Comparison of ENCODE assay signal across 7 mouse cellular contexts in the genomic region with DNA sequence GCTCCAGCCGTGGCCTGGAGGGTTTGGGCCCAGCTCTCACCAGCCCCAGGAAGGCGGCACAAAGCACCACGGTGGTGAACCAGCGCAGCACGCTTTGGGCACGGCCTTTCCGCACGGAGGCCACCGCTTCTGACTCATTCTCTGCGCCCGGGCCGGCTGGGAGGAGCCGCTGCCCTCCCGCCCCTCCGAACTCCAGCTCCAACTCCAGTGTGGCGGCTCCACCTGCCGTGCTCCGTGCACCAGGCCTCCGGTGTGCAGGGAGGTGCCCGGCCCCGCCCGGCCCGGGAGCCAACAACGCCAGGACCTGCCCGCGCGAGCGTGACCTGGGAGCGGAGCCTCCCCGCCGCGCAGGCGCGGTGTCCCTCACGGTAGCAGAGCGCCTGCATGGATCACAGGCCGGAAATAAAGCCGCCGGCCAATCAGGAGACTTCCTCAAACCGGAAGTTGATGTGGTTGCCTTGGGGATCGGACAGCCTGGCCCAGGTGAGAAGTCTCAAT. TPM values are rescaled to one million over a fixed set of nuclear protein-coding genes. Genes with fewer than 3 reads are reported as not detected.
DNase-seq lines count a peak whose midpoint lies in the region; ATAC-seq and TF ChIP-seq lines count a peak whose summit lies in the region.

A gene (minus strand): TSS at position 365 of the 498 bp plus-strand sequence.

- DNase-seq in adrenal gland, postnatal 4 days (ENCODE audit: low spot score in 2 of 2) = peak; percentile 49 to 71
- peak; percentile 97 for DNase-seq in embryonic facial prominence, embryonic 14.5 days (ENCODE audit: low spot score)
- DNase-seq in heart, adult 2 months = peak; percentile 85 to 91
- DNase-seq in kidney, adult 8-10 months = peak; percentile 91 to 93
- DNase-seq in spleen, postnatal 10 days (ENCODE audit: low spot score in 2 of 2) = peak; percentile 45 to 80

- H3K36me3 ChIP-seq in embryonic facial prominence, embryonic 14.5 days (ENCODE audit: control insufficient read depth, insufficient read depth, low read length) = no peaks in the 10 kb centered on the region
- no peaks in the 10 kb centered on the region for H3K36me3 ChIP-seq in heart, adult 2 months (ENCODE audit: control insufficient read depth, insufficient read depth, low read length)
- H3K36me3 ChIP-seq in limb, embryonic 13.5 days = no peaks in the 10 kb centered on the region
- no peaks in the 10 kb centered on the region for H3K36me3 ChIP-seq in midbrain, embryonic 16.5 days (ENCODE audit: control insufficient read depth, insufficient read depth, low read length)

- peak within 1 kb of the TSS; percentile 85 for H3K4me2 ChIP-seq in embryonic facial prominence, embryonic 14.5 days (ENCODE audit: low read depth, low read length)
- H3K4me2 ChIP-seq in limb, embryonic 13.5 days (replicated peaks) = peak within 1 kb of the TSS; percentile 86
- H3K4me2 ChIP-seq in midbrain, embryonic 16.5 days (ENCODE audit: low read length) = peak within 1 kb of the TSS; percentile 91

- intact Hi-C loops in heart, adult 2 months (cut with DNase I) = loop anchor here (5.0 kb wide), 1 partner anchor 58 kb away; no protein-coding TSS in a partner anchor

- ATAC-seq in embryonic facial prominence, embryonic 14.5 days (ENCODE audit: low read depth) = peak; percentile 99
- peak; percentile 96 for ATAC-seq in limb, embryonic 13.5 days (ENCODE audit: low FRiP score, low read depth)
- peak; percentile 99 for ATAC-seq in midbrain, embryonic 16.5 days

- TF ChIP-seq POLR2A in heart, adult 2 months (IDR thresholded peaks at IDR 0.05; ENCODE audit: insufficient read depth, low read depth, low read length) = peak; percentile 82

- WGBS in embryonic facial prominence, embryonic 14.5 days = under 1% methylated on average over 37 of the region's 41 CpGs
- under 1% methylated on average over 41 of the region's 41 CpGs for WGBS in heart, adult 2 months
- under 1% methylated on average over 41 of the region's 41 CpGs for WGBS in limb, embryonic 13.5 days
- under 1% methylated on average over 41 of the region's 41 CpGs for WGBS in midbrain, embryonic 16.5 days

- H3K9ac ChIP-seq in embryonic facial prominence, embryonic 14.5 days (ENCODE audit: low read depth, low read length) = peak within 1 kb of the TSS; percentile 89
- H3K9ac ChIP-seq in heart, adult 2 months (ENCODE audit: low read depth, low read length) = peak within 1 kb of the TSS; percentile 87
- peak within 1 kb of the TSS; percentile 88 for H3K9ac ChIP-seq in limb, embryonic 13.5 days
- peak within 1 kb of the TSS; percentile 98 for H3K9ac ChIP-seq in midbrain, embryonic 16.5 days (ENCODE audit: low read depth, low read length)

- H3K27me3 ChIP-seq in embryonic facial prominence, embryonic 14.5 days (replicated peaks; ENCODE audit: control insufficient read depth, insufficient read depth, low read length) = no peaks in the 10 kb centered on the region
- H3K27me3 ChIP-seq in heart, adult 2 months (ENCODE audit: control insufficient read depth, insufficient read depth, low read length) = no peaks in the 10 kb centered on the region
- no peaks in the 10 kb centered on the region for H3K27me3 ChIP-seq in limb, embryonic 13.5 days
- no peaks in the 10 kb centered on the region for H3K27me3 ChIP-seq in midbrain, embryonic 16.5 days (ENCODE audit: control insufficient read depth, insufficient read depth, low read depth, low read length)

- H3K4me3 ChIP-seq in embryonic facial prominence, embryonic 14.5 days (ENCODE audit: low read depth, low read length) = peak within 1 kb of the TSS; percentile 76
- peak within 1 kb of the TSS; percentile 81 for H3K4me3 ChIP-seq in heart, adult 2 months
- H3K4me3 ChIP-seq in limb, embryonic 13.5 days = peak within 1 kb of the TSS; percentile 72
- peak within 1 kb of the TSS; percentile 86 for H3K4me3 ChIP-seq in midbrain, embryonic 16.5 days (ENCODE audit: low read depth, low read length)

- TF ChIP-seq EP300 in heart, adult 2 months (IDR thresholded peaks at IDR 0.05; ENCODE audit: insufficient read depth, low read depth, low read length) = no peak

- H3K4me1 ChIP-seq in embryonic facial prominence, embryonic 14.5 days (ENCODE audit: control insufficient read depth, insufficient read depth, low read length) = peaks cover 10% of the 10 kb centered on the region
- no peaks in the 10 kb centered on the region for H3K4me1 ChIP-seq in heart, adult 2 months (ENCODE audit: control insufficient read depth, insufficient read depth, low read length)
- H3K4me1 ChIP-seq in limb, embryonic 13.5 days = peaks cover 7% of the 10 kb centered on the region; the same call in 1 of the 2 replicates
- peaks cover 12% of the 10 kb centered on the region for H3K4me1 ChIP-seq in midbrain, embryonic 16.5 days (ENCODE audit: control insufficient read depth, insufficient read depth, low read length)

- H3K9me3 ChIP-seq in embryonic facial prominence, embryonic 14.5 days (ENCODE audit: control insufficient read depth, low read length) = no peaks in the 10 kb centered on the region
- H3K9me3 ChIP-seq in limb, embryonic 13.5 days = no peaks in the 10 kb centered on the region
- no peaks in the 10 kb centered on the region for H3K9me3 ChIP-seq in midbrain, embryonic 16.5 days (replicated peaks; ENCODE audit: control insufficient read depth, low read length, poor library complexity, severe bottlenecking)

- peak within 1 kb of the TSS; percentile 87 for H3K27ac ChIP-seq in embryonic facial prominence, embryonic 14.5 days (replicated peaks; ENCODE audit: low read depth, low read length)
- peak within 1 kb of the TSS; percentile 79 for H3K27ac ChIP-seq in heart, adult 2 months
- H3K27ac ChIP-seq in limb, embryonic 13.5 days = peak within 1 kb of the TSS; percentile 81
- peak within 1 kb of the TSS; percentile 91 for H3K27ac ChIP-seq in midbrain, embryonic 16.5 days (ENCODE audit: low read length)

- TF ChIP-seq CTCF in heart, adult 2 months (IDR thresholded peaks at IDR 0.05) = 0 out of 2 replicates have a peak, but pooled peaks have one; percentile 4

- H3K79me2 ChIP-seq in heart, adult 2 months (replicated peaks; ENCODE audit: control insufficient read depth, insufficient read depth, low read length) = no peaks in the 10 kb centered on the region

RNA-seq across cellular contexts. Expression of the gene that starts here (rescaled TPM):
- 10 to 100 TPM; 11.8 to 15.3 TPM for total RNA-seq in adrenal gland, postnatal 4 days (2021)
- polyA plus RNA-seq in embryonic facial prominence, embryonic 14.5 days (2014; fragmentation: Nextera tagmentation; extraction: Ambion mirVana) = 4.3 and 6.1 TPM in 2 replicates
- total RNA-seq in heart, adult 2 months (2021) = 1 to 10 TPM; 3.5 to 3.7 TPM
- polyA plus RNA-seq in heart, adult 2 months (2012; rRNA removed) = 3.1 and 4.9 TPM in 2 replicates
- 5.4 and 5.8 TPM in 2 replicates for polyA plus RNA-seq in limb, embryonic 13.5 days (2015; fragmentation: Nextera tagmentation; extraction: Ambion mirVana)
- 4.8 and 5.2 TPM in 2 replicates for polyA plus RNA-seq in midbrain, embryonic 16.5 days (2015; fragmentation: Nextera tagmentation; extraction: Ambion mirVana)

Comparison
In these comparisons a context has a peak if more than half of its experiments do, and no peak if none do; other contexts are left out.
1. Peak in every context shown above with its lines: DNase-seq, ATAC-seq, H3K4me3 ChIP-seq and H3K27ac ChIP-seq.